Mouse (Mus musculus) midbrain, embryonic 12.5 days (tissue): Measurements from ENCODE around the gene Grik5. TPM values are rescaled to one million over a fixed set of nuclear protein-coding genes. Genes with fewer than 3 reads are reported as not detected.
"Not testable (repeated sequence)": the region's sequence is repeated elsewhere in the genome, so short reads cannot be mapped to it uniquely, and the experiment has no call there.

Source experiments
- ATAC-seq: fragments of 200-750 bp; cut with Nextera tagmentation; 2 replicates; pipeline ENCODE4 v1.8.0; 2017; ENCODE audit warnings: low read depth, moderate TSS enrichment, moderate library complexity; ENCODE audit not compliant: low FRiP score
- H3K27ac ChIP-seq: fragments of 300-500 bp; sonication (generic); replicated peaks from 2 replicates; pipeline ENCODE4 v1.5.1; 2016; ENCODE audit warnings: mild to moderate bottlenecking
- H3K27me3 ChIP-seq: fragments of 300-500 bp; sonication (generic); 2 replicates; pipeline ENCODE4 v1.6.1; 2016; ENCODE audit warnings: mild to moderate bottlenecking
- H3K36me3 ChIP-seq: fragments of 300-500 bp; sonication (generic); 2 replicates; pipeline ENCODE4 v1.6.1; 2016
- H3K4me1 ChIP-seq: fragments of 300-500 bp; sonication (generic); 2 replicates; pipeline ENCODE4 v1.6.1; 2016
- H3K4me2 ChIP-seq: fragments of 300-500 bp; sonication (generic); replicated peaks from 2 replicates; pipeline ENCODE4 v1.6.1; 2016; ENCODE audit warnings: mild to moderate bottlenecking, moderate library complexity
- H3K4me3 ChIP-seq: fragments of 300-500 bp; sonication (generic); 2 replicates; pipeline ENCODE4 v1.5.1; 2016; ENCODE audit warnings: mild to moderate bottlenecking
- H3K9ac ChIP-seq: fragments of 300-500 bp; sonication (generic); replicated peaks from 2 replicates; pipeline ENCODE4 v1.6.1; 2016; ENCODE audit warnings: mild to moderate bottlenecking, moderate library complexity
- H3K9me3 ChIP-seq: fragments of 300-500 bp; sonication (generic); 2 replicates; pipeline ENCODE4 v1.6.1; 2016; ENCODE audit warnings: mild to moderate bottlenecking
- WGBS: fragments of 180-500 bp; shearing (Covaris S2); methylation state at CpG from one replicate; pipeline ENCODE4 v1.1.7; 2016; 5-methylcytosine and 5-hydroxymethylcytosine counted together
- polyA plus RNA-seq: library from polyadenylated mRNA; unstranded; fragments of >200 nt; fragmentation: Nextera tagmentation; extraction: Ambion mirVana; gene quantifications from 2 replicates; pipeline ENCODE4 v1.2.1, GENCODE M21; 2016

Gene Grik5
- polyA plus RNA-seq, 1 experiment from 2014 or later, result 14.9 TPM

- WGBS, result 89% methylated on average over 4 of the region's 4 CpGs
- H3K27ac ChIP-seq, result no peak overlapping the region
Measured at GRCm38 (mm10) chr7:25056951-25057350, 15.2 kb downstream of the Grik5 start.

GRCm38 (mm10) chr7:25052587-25052986, 19.6 kb downstream of the Grik5 start:
- Histone ChIP-seq H3K9ac (no peak overlapping the region; the same call in 1 of the 2 replicates), H3K4me2 (no peak overlapping the region), H3K27ac (no peak overlapping the region), H3K27me3 (no peaks in the 10 kb centered on the region), H3K4me1 (no peaks in the 10 kb centered on the region), H3K4me3 (no peak overlapping the region), H3K36me3 (peaks cover 86% of the 10 kb centered on the region), H3K9me3 (no peaks in the 10 kb centered on the region)
- ATAC-seq, result no peak
- 92% methylated on average over 3 of the region's 3 CpGs for WGBS

More at GRCm38 (mm10) chr7:25056951-25057350, 15.2 kb downstream of the Grik5 start:
- H3K4me2 ChIP-seq, result no peak overlapping the region
- peaks cover 94% of the 10 kb centered on the region for H3K36me3 ChIP-seq
- no peaks in the 10 kb centered on the region for H3K9me3 ChIP-seq
- H3K27me3 ChIP-seq, result no peaks in the 10 kb centered on the region
- no peak overlapping the region for H3K9ac ChIP-seq
- no peak overlapping the region for H3K4me3 ChIP-seq
- H3K4me1 ChIP-seq, result no peaks in the 10 kb centered on the region
- ATAC-seq, result no peak

- Histone ChIP-seq H3K36me3 (peaks cover 84% of the 10 kb centered on the region), H3K4me1 (no peaks in the 10 kb centered on the region), H3K9ac (no peak overlapping the region), H3K4me2 (no peak overlapping the region), H3K4me3 (no peak overlapping the region), H3K27ac (no peak overlapping the region), H3K27me3 (no peaks in the 10 kb centered on the region), H3K9me3 (no peaks in the 10 kb centered on the region)
- no peak for ATAC-seq
- 89% methylated on average over 16 of the region's 16 CpGs for WGBS
Measured at GRCm38 (mm10) chr7:25049295-25049930, 22.7 kb downstream of the Grik5 start.

- Histone ChIP-seq H3K27me3 (no peaks in the 10 kb centered on the region), H3K4me2 (no peak overlapping the region), H3K9me3 (no peaks in the 10 kb centered on the region), H3K4me3 (no peak overlapping the region), H3K4me1 (no peaks in the 10 kb centered on the region), H3K36me3 (peaks cover 87% of the 10 kb centered on the region), H3K27ac (no peak overlapping the region), H3K9ac (no peak overlapping the region)
- no peak for ATAC-seq
- WGBS, result 91% methylated on average over 8 of the region's 8 CpGs
Measured at GRCm38 (mm10) chr7:25047363-25047762, 24.8 kb downstream of the Grik5 start.

GRCm38 (mm10) chr7:25044599-25044998, 27.5 kb downstream of the Grik5 start:
- H3K27ac ChIP-seq, H3K4me1 ChIP-seq, ATAC-seq, H3K4me3 ChIP-seq, H3K4me2 ChIP-seq, H3K27me3 ChIP-seq, H3K9me3 ChIP-seq, H3K9ac ChIP-seq: not testable (repeated sequence)
- peaks cover 98% of the 10 kb centered on the region for H3K36me3 ChIP-seq
- WGBS, result 93% methylated on average over 7 of the region's 7 CpGs

- H3K27ac ChIP-seq, result no peak overlapping the region
- H3K4me1 ChIP-seq, result no peaks in the 10 kb centered on the region
- H3K36me3 ChIP-seq, result peaks cover 98% of the 10 kb centered on the region
- no peak overlapping the region for H3K4me2 ChIP-seq
- no peaks in the 10 kb centered on the region for H3K27me3 ChIP-seq
- no peak for ATAC-seq
- 94% methylated on average over 12 of the region's 12 CpGs for WGBS
- H3K9me3 ChIP-seq, result no peaks in the 10 kb centered on the region
- no peak overlapping the region for H3K9ac ChIP-seq
- no peak overlapping the region for H3K4me3 ChIP-seq
Measured at GRCm38 (mm10) chr7:25041921-25042320, 30.2 kb downstream of the Grik5 start.

GRCm38 (mm10) chr7:25035916-25036315, 36.2 kb downstream of the Grik5 start:
- Histone ChIP-seq H3K27ac (0 out of 2 replicates have a peak overlapping the region, but pooled peaks have one; percentile 1), H3K4me3 (no peak overlapping the region), H3K36me3 (peaks cover 82% of the 10 kb centered on the region), H3K27me3 (no peaks in the 10 kb centered on the region), H3K4me2 (no peak overlapping the region), H3K4me1 (no peaks in the 10 kb centered on the region), H3K9me3 (no peaks in the 10 kb centered on the region), H3K9ac (no peak overlapping the region)
- WGBS, result 54% methylated on average over 7 of the region's 7 CpGs
- no peak for ATAC-seq

GRCm38 (mm10) chr7:25034796-25035195, 37.4 kb downstream of the Grik5 start:
- no peak overlapping the region for H3K9ac ChIP-seq
- H3K36me3 ChIP-seq, result peaks cover 72% of the 10 kb centered on the region
- no peaks in the 10 kb centered on the region for H3K27me3 ChIP-seq
- no peaks in the 10 kb centered on the region for H3K9me3 ChIP-seq
- 91% methylated on average over 4 of the region's 4 CpGs for WGBS
- ATAC-seq, result no peak
- no peak overlapping the region for H3K4me3 ChIP-seq
- H3K27ac ChIP-seq, result no peak overlapping the region
- no peak overlapping the region for H3K4me2 ChIP-seq
- no peaks in the 10 kb centered on the region for H3K4me1 ChIP-seq

GRCm38 (mm10) chr7:25031528-25031927, 40.6 kb downstream of the Grik5 start:
- 47% methylated on average over 3 of the region's 3 CpGs for WGBS
- Histone ChIP-seq H3K36me3 (peaks cover 62% of the 10 kb centered on the region), H3K9me3 (no peaks in the 10 kb centered on the region), H3K4me1 (no peaks in the 10 kb centered on the region), H3K9ac (no peak overlapping the region), H3K27me3 (no peaks in the 10 kb centered on the region), H3K4me3 (no peak overlapping the region), H3K4me2 (no peak overlapping the region), H3K27ac (no peak overlapping the region)
- no peak for ATAC-seq

- Histone ChIP-seq H3K9ac (no peak overlapping the region), H3K4me1 (no peaks in the 10 kb centered on the region), H3K27me3 (no peaks in the 10 kb centered on the region), H3K9me3 (no peaks in the 10 kb centered on the region), H3K4me3 (no peak overlapping the region), H3K36me3 (peaks cover 53% of the 10 kb centered on the region), H3K4me2 (no peak overlapping the region), H3K27ac (peak overlapping the region; percentile 56; the same call in 1 of the 2 replicates)
- 0 out of 2 replicates have a peak, but pooled peaks have one; percentile 27 for ATAC-seq
- WGBS, result 52% methylated on average over 5 of the region's 5 CpGs
Measured at GRCm38 (mm10) chr7:25030032-25030753, 42.0 kb downstream of the Grik5 start.

- Histone ChIP-seq H3K4me2 (no peak overlapping the region), H3K4me1 (no peaks in the 10 kb centered on the region), H3K9me3 (no peaks in the 10 kb centered on the region), H3K27ac (no peak overlapping the region), H3K9ac (no peak overlapping the region), H3K4me3 (no peak overlapping the region), H3K36me3 (peaks cover 55% of the 10 kb centered on the region), H3K27me3 (no peaks in the 10 kb centered on the region)
- ATAC-seq, result no peak
- WGBS, result 72% methylated on average over 7 of the region's 7 CpGs
Measured at GRCm38 (mm10) chr7:25026452-25026851, 45.7 kb downstream of the Grik5 start.

GRCm38 (mm10) chr7:25025855-25026439, 46.2 kb downstream of the Grik5 start:
- no peak overlapping the region for H3K9ac ChIP-seq
- no peak overlapping the region for H3K4me3 ChIP-seq
- ATAC-seq, result no peak
- 55% methylated on average over 10 of the region's 10 CpGs for WGBS
- H3K27me3 ChIP-seq, result no peaks in the 10 kb centered on the region
- peaks cover 57% of the 10 kb centered on the region for H3K36me3 ChIP-seq
- no peaks in the 10 kb centered on the region for H3K4me1 ChIP-seq
- H3K9me3 ChIP-seq, result no peaks in the 10 kb centered on the region
- H3K4me2 ChIP-seq, result no peak overlapping the region
- no peak overlapping the region for H3K27ac ChIP-seq
